Mouse (Mus musculus) fibroblast of lung, adult 2 months (primary cell): ENCODE measurements around the gene Rarres2.
A peak's percentile ranks its signal among the peaks of the same experiment; 100 is the strongest.

Experiments used
- DNase-seq: peaks from one replicate; pipeline ENCODE4 v3.0.0-alpha.2; 2011; ENCODE audit warnings: low read depth

The Rarres2 gene

DNA sequence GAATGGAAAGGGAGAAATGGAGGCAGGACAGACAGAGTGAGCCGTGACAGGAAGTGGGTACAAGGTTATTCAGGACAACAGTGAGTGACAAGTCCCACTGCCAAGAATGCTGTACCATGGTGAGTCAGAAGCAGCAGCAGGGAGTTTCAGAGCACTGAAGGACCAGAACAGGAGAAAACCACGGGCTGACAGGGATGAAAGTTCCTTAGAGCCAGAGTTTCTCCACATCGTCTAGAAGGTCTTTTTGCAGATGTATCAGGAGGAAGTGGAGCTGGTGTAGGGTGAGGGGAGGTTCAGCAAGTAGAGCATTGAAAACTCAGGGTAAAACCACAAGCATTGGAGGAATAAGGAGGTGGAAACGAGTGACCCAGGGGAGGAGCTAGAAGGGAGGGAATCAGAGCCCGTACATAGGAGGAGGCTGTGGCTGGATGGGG, 6.6 kb upstream of the Rarres2 start:
- no peak for DNase-seq

DNA sequence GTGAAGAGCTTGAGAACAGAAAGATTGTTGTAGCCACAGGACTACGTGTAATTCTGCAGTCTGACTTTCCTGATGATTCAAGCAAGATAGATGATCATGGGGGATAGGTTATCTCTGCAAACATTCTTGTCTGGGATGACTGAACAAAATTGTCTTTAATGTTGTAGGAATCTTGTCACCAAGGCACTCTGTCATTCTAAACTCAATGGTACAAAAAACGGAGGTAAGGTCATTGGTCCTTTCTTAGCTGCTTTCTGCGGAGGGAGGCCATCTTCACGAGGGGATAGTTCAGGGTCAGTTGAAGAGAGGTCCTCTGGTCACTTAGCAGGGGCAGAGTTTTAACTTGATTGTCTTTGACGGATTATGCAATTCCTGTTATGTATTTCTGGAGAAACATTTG, 6.1 kb upstream of the Rarres2 start:
- no peak for DNase-seq

DNA sequence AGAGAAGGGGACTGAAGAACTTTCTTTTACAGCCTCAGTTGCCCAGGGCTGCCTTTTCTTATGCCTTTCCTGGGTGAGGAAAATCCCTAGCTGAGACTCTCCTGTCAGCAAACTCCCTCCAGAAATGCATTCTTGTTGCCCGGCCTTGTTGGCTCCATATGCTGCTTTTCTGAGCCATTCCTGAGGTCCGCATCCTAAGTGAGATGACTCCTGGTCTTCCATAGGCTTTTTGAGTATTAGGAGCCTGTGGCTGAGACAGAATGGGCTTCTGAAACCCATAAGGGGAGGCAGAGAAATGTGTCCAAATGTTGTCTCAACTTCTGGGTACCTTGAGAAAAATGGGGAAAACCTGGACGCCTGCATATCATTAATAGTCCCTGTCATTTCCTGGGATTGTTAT, 1.4 kb upstream of the Rarres2 start:
- no peak for DNase-seq

DNA sequence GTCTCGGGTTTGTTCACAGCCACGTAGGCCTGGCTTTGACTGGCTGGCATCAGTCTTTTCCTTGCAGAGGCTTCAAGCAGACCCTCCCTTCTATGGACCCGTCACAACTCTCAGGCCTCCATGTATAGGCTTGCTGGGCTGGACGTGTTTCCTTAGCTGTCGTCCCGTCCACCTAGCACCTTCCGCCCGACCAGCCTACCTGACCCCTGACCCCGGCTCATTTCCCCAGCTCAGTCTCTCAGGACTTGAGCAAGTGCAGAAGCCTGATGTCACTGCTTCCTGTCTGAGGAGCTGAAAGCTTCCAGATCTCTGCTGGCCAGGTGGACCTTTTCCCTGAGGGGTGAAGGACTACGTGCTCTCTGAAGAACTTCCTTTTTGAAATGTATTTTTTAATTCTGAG, 691 bp upstream of the Rarres2 start:
- no peak for DNase-seq

DNA sequence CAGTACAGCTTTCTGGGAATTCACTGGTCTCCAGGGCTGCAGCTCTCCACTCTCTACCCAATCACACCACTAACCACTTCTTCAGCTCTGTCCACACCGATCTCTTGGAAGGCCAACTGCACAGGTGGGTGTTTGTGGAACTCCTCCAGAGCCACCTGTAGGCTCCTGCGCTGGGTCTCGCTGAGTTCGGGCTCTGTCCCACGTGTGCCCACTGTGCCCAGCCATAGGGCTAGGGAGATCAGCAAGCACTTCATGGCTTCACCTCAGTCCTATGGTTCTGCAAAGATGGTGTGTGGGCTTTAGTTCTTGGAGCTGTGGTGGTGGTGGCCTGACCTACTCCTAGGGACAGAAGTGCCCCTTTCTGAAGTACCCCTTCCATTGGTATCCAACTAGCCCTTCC, 575 bp downstream of the Rarres2 start:
- DNase-seq = no peak

DNA sequence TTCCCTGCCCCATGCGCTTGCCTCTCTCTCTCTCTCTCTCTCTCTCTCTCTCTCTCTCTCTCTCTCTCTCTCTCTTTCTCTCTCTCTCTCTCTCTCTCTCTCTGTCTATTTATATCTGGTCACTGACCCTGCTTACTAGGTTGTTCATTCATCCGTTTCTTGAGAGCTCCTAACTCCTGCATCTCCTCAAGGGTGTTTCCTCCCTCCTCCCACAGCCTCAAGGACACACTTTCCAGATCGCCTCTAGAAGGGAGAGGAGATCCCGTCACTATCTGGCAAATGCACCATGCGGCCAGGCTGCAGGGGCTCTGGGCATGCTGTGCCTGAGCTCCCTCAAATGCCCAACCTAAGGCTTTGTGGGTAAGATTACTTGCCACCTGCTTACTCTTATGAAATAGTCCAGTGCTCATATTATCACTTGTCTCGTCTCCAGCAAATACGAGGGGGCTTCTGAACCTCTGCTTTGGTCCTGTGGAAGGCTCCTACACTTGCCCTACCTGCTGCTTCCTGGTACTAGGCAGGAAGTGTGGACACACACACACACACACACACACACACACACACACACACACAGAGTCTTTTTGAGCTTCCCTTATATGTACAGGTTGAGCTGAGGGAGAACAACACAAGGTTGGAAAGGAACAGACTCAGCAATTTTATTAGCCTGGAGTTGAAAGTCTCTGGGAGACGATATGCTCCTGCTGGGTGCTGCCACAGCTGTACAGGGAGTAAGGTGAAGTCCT, 3.4 kb downstream of the Rarres2 start:
- no peak for DNase-seq

DNA sequence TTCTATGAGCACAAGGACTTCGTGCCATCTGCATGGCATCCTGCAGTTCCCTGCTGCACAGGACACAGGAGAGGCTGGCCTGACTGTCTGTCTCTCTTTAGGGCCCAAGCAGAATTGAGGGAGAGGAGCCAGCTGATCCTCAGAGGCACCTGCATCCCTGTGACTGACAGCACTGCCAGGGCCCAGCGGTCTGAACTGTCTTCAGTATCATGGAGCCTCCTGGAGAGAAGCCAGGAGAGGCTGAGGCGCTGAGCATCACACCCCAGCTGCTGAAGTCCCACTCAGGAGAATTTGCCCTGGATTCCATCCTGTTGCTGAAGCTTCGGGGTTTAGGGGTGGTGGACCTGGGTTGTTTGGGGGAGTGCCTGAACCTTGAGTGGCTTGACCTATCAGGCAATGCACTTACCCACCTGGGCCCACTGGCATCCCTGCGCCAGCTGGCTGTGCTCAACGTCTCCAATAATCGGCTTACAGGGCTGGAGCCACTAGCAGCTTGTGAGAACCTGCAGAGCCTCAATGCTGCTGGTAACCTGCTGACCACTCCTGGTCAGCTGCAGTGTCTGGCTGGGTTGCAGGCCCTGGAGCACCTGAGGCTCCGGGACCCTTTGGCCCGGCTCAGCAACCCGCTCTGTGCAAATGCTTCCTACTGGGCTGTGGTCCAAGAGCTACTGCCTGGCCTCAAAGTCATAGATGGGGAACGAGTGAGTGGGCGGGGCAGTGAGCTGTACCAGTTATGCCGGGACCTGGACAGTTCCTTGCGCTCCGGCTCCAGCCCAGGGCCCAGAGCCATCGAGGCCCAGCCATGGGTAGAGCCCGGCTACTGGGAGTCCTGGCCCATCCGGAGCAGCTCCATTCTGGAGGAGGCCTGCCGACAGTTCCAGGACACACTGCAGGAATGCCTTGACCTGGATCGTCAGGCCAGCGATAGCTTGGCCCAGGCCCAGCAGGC, 4.3 kb downstream of the Rarres2 start:
- no peak for DNase-seq

DNA sequence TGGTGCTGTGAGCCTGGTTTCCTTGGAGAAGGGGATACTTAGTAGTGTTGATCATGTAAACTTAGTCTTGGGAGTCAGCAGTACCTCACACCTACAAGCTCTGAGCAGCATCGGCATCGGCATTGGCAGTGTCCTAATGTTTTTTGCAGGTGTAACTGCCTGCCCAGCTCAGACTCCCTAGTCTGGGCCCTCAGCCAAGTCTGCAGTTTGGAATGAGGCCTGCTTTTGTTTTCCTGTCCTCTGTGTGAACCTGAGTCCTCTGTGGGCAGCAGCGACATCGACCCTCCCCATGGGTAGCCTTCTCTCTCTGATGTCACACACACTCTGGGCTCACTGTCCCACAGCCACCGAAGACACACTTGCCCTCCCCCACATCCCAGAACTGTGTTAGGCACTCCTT, 6.3 kb downstream of the Rarres2 start:
- DNase-seq = no peak

DNA sequence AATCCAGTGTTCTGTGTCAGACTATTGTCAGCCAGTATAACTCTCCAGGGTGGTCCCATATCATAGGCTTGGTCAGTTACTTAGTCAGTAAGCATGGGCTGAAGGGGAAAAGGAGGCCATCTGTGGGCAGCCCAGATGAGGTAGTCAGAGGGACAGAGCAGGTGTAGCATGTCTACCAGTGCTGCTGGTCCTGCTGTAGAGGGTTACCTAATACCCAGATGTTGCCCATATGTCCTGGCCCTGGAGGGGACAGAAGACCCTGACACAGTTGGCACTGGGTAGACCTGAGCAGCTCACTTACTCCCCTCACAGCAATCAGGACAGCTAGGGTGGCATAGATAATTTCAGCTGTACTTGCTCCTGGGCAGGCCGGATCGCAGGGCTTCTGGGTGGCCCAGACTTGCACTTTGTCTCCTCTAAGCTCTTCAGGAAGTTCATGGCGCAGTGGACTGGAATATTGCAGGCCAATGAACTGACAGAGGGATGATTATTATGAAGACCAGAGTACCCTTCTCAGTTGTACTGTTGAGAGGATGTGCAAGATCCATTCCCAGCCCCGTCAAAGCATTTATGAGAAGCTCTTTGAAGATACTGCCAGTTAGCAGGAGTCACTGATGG, 6.8 kb downstream of the Rarres2 start:
- DNase-seq = no peak

DNA sequence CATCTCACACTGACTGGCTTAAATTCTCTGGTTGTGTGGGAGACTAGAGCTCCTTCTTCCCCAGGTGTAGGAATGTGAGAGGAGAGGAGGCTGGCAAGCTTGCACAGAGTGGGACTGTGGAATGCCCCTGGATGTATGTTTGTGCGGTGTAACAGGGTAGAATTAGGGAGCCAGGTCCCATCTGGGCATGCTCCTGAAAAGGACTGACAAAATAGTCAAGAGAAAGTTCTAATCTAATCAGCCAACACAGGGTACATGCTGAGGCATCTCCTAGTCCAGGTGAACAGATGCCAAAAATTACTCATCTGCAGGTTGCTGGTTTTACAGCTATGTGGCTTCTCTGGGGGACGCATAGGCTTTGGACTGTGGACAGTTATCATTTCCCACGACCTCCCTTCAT, 16.6 kb downstream of the Rarres2 start:
- DNase-seq = no peak

DNA sequence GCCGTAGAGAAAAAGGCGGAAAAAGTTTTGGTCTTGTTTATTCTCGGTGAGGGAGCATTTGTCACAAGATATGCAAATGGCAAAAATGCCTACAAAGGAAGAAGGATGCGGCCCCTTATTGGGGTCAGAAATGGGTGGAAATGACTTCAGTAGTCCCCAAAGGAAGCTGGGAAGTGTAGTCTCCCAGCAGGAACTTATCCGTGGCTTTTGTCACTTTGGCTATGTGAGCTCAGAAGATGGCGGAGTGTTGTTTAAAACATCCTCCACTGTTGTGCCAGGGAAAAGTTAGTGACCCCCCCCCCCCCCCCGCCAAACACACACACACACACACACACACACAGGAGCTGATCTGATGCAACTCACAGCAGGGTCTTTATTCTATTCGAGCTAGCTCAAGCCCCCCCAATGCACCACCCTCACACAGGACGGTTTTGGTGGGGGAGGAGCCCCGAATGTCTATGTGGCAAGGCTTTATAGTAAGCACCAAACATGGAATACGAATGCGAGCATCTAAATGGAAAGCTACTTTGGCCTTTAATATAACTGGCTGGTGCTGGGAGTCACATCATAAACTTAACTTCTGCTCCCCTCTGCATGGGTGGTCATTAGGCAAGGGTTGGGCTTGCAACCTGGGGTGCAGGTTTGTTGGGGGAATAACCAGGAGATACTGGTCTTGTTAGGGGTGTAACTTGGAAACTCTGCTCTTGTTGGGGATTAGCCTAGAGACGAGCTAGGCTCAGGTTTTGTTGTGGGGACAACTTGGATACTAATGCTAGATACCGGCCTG, 17.3 kb downstream of the Rarres2 start:
- DNase-seq = no peak

DNA sequence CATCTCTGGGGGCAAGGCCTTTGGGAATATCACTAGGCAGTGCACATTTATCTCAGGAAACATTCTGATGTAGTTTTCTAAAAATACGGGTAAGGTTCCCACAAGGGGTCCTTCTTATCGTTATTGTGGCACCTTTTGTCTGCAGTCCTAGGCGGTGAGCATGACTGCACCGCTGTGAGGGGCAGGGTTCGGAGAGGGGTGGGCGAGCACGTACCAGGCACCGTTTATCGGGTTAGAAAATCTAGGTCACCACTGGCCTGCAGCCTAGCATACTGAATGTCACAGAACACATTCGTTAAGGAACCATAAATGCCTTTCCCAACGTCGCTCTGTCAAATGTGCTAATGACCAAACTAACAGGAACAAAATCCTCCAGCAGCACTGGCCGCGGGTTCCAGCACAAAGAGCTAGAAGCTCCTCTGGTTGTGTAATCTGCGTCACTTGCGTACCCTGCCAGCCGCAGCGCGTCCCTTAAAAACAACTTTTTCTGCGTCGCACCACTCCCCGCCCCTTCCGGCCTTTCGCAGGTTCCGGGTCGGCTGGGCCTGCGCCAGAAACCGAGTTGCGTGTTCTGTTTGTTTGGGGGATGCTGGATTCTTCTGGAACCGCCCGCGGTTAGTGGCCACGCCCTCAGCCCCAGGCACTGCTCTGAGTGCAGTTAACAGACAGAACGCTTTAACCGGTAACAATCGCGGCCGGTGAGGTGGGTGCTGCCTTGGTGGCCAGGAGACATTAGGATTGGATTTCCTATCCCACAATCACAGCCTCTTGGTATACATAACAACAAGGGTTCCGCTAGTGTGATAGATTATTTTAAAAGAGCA, 18.1 kb downstream of the Rarres2 start, which contains the start of gene Lrrc61:
TSS of gene Lrrc61 (plus strand) at position 517 of the 824 bp plus-strand sequence.
- DNase-seq = peak; percentile 86

DNA sequence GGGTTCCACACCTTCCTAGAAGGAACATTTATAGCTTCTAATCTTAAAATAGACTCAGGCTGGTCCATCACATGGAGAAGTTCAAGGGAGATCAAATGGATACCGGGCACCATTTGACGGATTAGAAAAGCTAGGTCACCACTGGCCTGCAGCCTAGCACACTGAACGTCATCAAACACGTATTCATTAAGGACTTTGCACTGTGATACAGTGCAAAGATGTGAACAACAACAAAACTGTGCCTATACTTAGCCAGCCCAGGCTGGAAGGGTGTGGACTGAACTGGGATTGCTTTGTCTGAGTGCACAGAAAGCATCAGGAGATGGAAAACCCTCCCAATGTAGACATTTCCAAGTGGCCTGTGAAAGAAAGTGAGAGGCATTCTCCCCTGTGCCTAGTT, 18.8 kb downstream of the Rarres2 start:
- DNase-seq = no peak

DNA sequence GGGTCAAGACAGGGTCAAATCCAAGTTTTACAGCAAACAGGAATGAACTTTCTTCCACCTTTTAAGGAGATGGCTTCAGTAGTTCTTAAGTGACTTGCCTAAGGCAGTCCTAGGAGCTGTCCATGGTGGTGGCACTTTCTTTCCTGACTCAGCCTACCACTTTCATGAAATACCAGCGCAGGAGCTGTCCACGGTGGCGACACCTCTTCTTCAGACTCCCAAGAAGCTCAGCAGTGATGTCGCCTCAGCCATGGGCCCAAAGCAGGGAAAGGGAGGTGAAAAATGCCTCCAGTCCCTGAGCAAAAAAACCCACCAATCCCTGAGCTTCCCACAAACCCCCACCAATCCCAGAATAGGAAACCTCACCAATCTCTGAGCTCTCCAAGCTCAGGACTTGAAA, 19.7 kb downstream of the Rarres2 start:
- no peak for DNase-seq

DNA sequence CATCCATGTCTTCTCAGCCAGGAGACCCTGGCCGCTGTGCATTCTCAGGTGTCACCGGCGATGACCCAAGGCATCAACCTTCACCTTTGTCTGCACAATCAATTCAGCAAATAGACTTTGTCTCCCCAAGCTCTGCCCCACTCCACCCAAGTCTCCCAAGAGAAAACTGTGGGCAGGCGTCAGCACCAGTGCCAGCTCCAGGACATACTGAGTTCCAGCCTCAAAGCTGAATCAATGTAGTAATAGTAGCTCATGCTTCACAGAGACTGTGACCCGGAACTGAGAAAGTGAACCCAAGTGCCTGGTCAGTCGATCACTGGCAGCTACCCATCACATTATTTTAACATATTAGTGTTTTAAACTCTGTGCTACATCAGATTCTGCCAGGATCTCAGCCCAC, 24.3 kb downstream of the Rarres2 start:
- DNase-seq = no peak

DNA sequence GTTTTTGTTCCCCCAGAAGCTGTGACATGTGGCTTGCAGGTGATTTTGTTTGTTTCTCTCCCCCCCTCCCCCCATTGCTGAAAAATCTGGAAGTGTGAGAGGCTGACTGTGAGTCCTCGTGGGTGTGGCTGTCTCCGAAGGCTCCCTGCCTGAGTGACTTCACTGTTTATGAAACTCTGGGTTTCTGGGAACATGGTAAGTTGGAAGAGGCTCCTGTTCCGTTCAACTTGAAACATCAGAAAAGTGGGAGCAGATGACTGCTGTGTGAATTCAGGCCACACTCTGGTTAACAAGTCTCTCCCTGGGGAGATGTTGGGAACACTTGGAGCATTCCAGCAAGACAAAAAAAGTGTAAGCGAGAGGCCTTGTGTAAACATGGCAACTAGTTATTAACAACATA, 25.7 kb downstream of the Rarres2 start:
- peak; percentile 59 for DNase-seq

DNA sequence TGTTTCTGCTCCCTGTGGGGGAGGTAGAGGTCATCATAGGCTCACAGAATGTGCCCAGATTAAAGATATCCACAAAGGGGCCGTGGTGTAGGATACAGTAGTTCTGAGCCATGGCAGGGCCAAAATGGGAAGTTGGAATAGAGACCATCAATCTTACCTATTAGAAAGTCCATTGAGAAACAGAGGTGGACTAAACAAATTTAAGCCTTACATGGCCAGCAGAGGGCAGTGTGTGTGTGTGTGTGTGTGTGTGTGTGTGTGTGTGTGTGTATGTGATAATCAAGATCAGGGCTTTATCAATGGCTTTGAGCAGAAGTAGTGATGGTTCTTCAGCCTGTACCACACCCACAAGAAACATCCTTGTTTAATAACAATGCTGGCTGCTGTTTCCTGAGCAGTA, 26.3 kb downstream of the Rarres2 start:
- DNase-seq = no peak

DNA sequence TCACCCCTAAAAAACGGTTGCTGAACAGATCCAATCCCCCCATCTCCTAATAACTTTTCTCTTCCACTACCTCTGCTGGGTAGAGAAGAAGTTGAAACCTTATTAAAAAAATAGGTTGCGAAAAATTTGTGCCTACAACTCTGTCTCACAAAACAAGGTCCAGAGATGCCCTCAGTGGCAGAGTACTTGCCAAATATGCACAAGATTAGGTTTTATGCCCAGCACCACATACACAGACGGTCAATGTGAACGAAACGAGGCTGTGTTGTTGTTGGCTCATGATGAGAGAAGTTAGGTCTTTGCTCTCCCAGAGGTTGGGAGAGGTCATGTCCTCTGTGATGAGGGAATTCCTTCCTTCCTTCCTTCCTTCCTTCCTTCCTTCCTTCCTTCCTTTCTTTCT, 27.3 kb downstream of the Rarres2 start:
- DNase-seq = no peak

DNA sequence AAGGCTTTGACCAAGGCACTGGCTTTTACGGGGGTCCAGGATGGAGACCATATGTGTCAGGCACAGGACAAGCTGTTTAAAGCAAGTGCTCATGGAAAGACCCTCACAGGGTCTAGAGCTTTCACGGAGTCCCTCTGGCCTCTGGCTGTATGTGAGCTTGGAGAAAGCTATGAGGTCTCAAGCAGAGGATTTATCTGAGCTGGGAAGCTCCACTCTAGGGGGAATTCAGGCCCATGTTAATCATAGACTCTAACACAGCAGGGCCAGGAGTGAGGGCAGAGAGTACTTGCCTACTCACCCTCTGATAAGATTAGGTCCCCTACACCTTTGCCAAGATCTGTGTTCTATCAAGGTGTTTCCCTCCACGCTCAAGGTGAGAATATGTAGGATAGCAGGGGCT, 30.0 kb downstream of the Rarres2 start:
- no peak for DNase-seq

DNA sequence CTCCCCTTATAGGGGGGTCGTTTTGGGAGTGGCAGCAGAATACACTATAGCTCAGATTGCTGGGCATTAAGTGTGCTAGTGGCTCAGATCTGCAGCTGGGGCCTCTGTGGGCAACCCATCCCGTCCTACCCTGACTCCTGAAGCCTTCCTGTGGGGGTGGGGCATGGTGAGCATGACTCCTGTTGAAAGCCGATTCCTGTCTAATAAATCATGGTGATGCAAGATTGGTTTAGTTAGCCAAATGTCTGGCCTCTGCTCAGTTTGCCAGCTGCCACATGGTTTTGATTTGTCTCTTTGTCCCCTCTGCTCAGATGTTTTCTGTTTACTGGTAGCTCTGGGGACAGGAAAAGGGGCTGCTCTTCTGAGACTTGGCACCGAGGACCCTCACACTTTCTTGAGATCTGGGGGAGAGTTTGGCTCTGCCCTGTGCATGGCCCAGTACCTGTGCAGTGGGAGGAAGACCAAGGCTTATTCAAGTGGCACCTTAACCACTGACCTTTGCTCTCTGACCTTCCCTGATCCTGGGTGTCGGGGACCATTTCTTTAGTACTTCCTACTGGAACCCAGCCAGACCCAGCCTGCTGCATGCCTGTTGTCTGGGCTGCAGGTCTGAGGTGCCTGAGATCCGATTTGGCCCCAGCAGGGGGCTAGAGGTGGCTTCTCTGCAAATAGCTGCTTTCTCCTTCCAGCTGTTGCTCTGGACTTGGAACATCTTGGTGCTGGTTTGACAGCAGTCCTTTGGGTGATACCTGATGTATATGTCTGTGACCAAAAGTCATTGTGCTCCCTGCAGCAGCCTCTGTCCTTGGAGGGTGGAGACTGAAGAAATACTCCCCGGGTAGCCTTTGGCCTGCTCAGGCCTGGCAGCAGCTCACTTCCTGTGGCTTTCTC, 30.8 kb downstream of the Rarres2 start:
- DNase-seq = peak; percentile 79
